Mouse (Mus musculus): Measurements from ENCODE around the gene Chp1. TPM values are rescaled to one million over a fixed set of nuclear protein-coding genes. Genes with fewer than 3 reads are reported as not detected.
"Not testable (repeated sequence)": the region's sequence is repeated elsewhere in the genome, so short reads cannot be mapped to it uniquely, and the experiment has no call there.

Chp1 gene
- total RNA-seq, 2 experiments from 2014 or later = 154 to 166 TPM

DNA sequence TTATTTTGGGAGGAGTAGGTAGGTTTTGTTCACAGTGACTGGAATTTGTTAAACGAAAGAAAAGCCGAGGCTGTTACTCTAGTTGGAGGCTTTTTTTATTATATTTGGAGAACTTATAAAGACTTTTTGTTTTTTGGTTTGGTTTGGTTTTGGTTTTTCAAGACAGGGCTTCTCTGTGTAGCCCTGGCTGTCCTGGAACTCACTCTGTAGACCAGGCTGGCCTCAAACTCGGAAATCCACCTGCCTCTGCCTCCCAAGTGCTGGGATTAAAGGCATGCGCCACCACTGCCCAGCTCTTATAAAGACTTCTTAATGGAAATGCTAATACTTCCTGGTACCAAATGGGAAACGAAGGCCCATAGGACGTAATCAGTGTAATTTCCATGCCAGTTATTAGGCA, 71.5 kb downstream of the Chp1 start:
- not testable (repeated sequence) for DNase-seq (ENCODE audit: low spot score in 2 of 2)

DNA sequence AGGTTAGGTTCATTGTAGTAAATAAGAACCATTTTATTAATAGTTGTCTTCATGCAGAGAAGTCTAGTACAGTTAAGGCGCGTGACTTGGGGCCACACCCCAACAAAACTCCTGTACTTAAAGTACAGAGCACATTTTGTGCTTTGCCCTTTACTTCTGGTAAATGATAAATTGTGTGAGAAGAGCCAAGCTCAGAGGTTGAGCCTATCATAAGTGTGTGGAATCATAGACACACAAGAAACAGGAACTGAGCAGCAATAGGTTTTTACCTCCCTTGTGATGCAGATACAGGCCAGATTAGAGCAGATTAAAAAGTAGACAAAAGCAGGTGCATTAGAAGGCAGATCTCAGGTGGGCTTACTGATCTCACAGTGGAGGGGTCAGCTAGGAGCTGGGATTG, 73.8 kb downstream of the Chp1 start:
- no peak for DNase-seq (ENCODE audit: low spot score in 2 of 2)

Other genes with a start within 250 kb of the Chp1 start
- gene Dll4, start 221.9 kb upstream of the Chp1 start, total RNA-seq (2021) = 1 to 10 TPM; 2.0 to 2.8 TPM
- gene Chac1, start 196.5 kb upstream of the Chp1 start, total RNA-seq (2021) = 1 to 10 TPM; 6.6 TPM
- gene Ino80, start 70.0 kb upstream of the Chp1 start, total RNA-seq (2021) = 10 to 100 TPM; 17.8 to 18.9 TPM
- gene Exd1, start 70 bp upstream of the Chp1 start, total RNA-seq (2021) = under 1 TPM; 0.64 to 0.76 TPM
- gene Nusap1, start 70.6 kb downstream of the Chp1 start, total RNA-seq (2021) = under 1 TPM; 0.51 to 0.62 TPM
- 1 to 10 TPM in 1 of 2 experiments, under 1 TPM in 1; 0.79 to 1.2 TPM for gene Oip5, start 70.8 kb downstream of the Chp1 start, total RNA-seq (2021)
- 10 to 100 TPM; 30.1 to 35.2 TPM for gene Ndufaf1, start 115.1 kb downstream of the Chp1 start, total RNA-seq (2021)
- gene Rtf1, start 127.4 kb downstream of the Chp1 start, total RNA-seq (2021) = 10 to 100 TPM; 60.9 to 61.1 TPM
- gene Itpka, start 194.6 kb downstream of the Chp1 start, total RNA-seq (2021) = 100 to 1,000 TPM; 284 to 311 TPM
- gene Ltk, start 212.7 kb downstream of the Chp1 start, total RNA-seq (2021) = 10 to 100 TPM; 12.5 to 15.8 TPM
- gene Rpap1, start 239.8 kb downstream of the Chp1 start, total RNA-seq (2021) = 10 to 100 TPM; 17.7 to 19.2 TPM